ENCODE assay signal across 11 mouse cellular contexts in genomic region chr5:83778310-83778972, GRCm38 (mm10).
DNase-seq lines count a peak whose midpoint lies in the region; ATAC-seq lines count a peak whose summit lies in the region.
"Had no signal": no experiment of that assay in that cellular context is flagged by ENCODE, and none has a peak within 500 bp of the region (broad histone marks: within the 10 kb centered on the region; RNA-seq: fewer than 3 reads in every experiment).

No protein-coding gene starts in this region.

- whole genome bisulfite sequencing in forebrain, embryonic 15.5 days, result 28% methylated on average over 3 of the region's 3 CpGs

- H3K9ac ChIP-seq in forebrain, embryonic 15.5 days (replicated peaks), result no peak overlapping the region
- H3K9ac ChIP-seq: heart, embryonic 13.5 days; limb, embryonic 12.5 days had no signal

- H3K9me3 ChIP-seq in forebrain, embryonic 15.5 days, result no peaks in the 10 kb centered on the region
- H3K9me3 ChIP-seq: heart, embryonic 13.5 days; limb, embryonic 12.5 days had no signal

- no peak overlapping the region for H3K4me3 ChIP-seq in forebrain, embryonic 15.5 days
- H3K4me3 ChIP-seq: heart, embryonic 13.5 days; limb, embryonic 12.5 days; myocyte had no signal

- H3K4me2 ChIP-seq in forebrain, embryonic 15.5 days (replicated peaks), result no peak overlapping the region
- H3K4me2 ChIP-seq: heart, embryonic 13.5 days; limb, embryonic 12.5 days had no signal

- peak; percentile 5 for DNase-seq in adrenal gland, postnatal 10 days
- no peak for DNase-seq in adrenal gland, postnatal 25 days
- DNase-seq in layer of hippocampus, adult 9-10 months (ENCODE audit: low spot score), result peak; percentile 21
- no peak for DNase-seq in layer of hippocampus, adult 9-11 months
- DNase-seq in MEL-GATA-1-ER (ENCODE audit: extremely low read depth, low read depth), result peak; percentile 7
- DNase-seq in adrenal gland, adult (ENCODE audit: inconsistent age in 2 of 2, low spot score in 1 of 2), result no peak

- peak; percentile 55 for ATAC-seq in forebrain, embryonic 15.5 days (replicated peaks)
- ATAC-seq in monocyte, adult 5-6 weeks (replicated peaks; ENCODE audit: insufficient number of reproducible peaks, low FRiP score, low TSS enrichment, poor library complexity, severe bottlenecking), result no peak

- H3K4me1 ChIP-seq in forebrain, embryonic 15.5 days, result peaks cover 3% of the 10 kb centered on the region; the same call in 1 of the 2 replicates
- H3K4me1 ChIP-seq: heart, embryonic 13.5 days; limb, embryonic 12.5 days had no signal

- H3K36me3 ChIP-seq in forebrain, embryonic 15.5 days, result no peaks in the 10 kb centered on the region
- H3K36me3 ChIP-seq: heart, embryonic 13.5 days; limb, embryonic 12.5 days had no signal

- no peak overlapping the region for H3K27ac ChIP-seq in forebrain, embryonic 15.5 days (replicated peaks)
- H3K27ac ChIP-seq: heart, embryonic 13.5 days; limb, embryonic 12.5 days had no signal

- H3K27me3 ChIP-seq in forebrain, embryonic 15.5 days, result no peaks in the 10 kb centered on the region
- H3K27me3 ChIP-seq: heart, embryonic 13.5 days; limb, embryonic 12.5 days had no signal

Comparison
In these comparisons a context has a peak if more than half of its experiments do, and no peak if none do; other contexts are left out.
1. DNase-seq: peak in adrenal gland, postnatal 10 days (single experiment), layer of hippocampus, adult 9-10 months (single experiment) and MEL-GATA-1-ER (single experiment); none in adrenal gland, postnatal 25 days (single experiment), layer of hippocampus, adult 9-11 months (single experiment) and adrenal gland, adult (0 of 2).